Mouse (Mus musculus): ENCODE results near the gene Hcrtr2. TPM values are rescaled to one million over a fixed set of nuclear protein-coding genes. Genes with fewer than 3 reads are reported as not detected.

The Hcrtr2 gene
- polyA plus RNA-seq, 1 experiment from 2014 or later = not detected

- DNase-seq (ENCODE audit: low spot score) (no peak), ATAC-seq (replicated peaks; ENCODE audit: low FRiP score) (no peak)
- Histone ChIP-seq H3K9ac (ENCODE audit: low read depth, low read length) (no peak overlapping the region), H3K36me3 (ENCODE audit: control insufficient read depth, insufficient read depth, low read length) (no peaks in the 10 kb centered on the region), H3K27ac (ENCODE audit: low read depth, low read length) (no peak overlapping the region), H3K9me3 (ENCODE audit: control insufficient read depth, low read length) (no peaks in the 10 kb centered on the region), H3K4me1 (replicated peaks; ENCODE audit: control insufficient read depth, insufficient read depth, low read length) (no peaks in the 10 kb centered on the region), H3K4me2 (no peak overlapping the region), H3K27me3 (replicated peaks; ENCODE audit: control insufficient read depth, insufficient read depth, low read length) (no peaks in the 10 kb centered on the region), H3K4me3 (ENCODE audit: low read depth, low read length) (no peak overlapping the region)
- WGBS = 73% methylated on average over 4 of the region's 4 CpGs
Observed at GRCm38 (mm10) chr9:76217178-76217975, 106.3 kb downstream of the Hcrtr2 start.

DNA sequence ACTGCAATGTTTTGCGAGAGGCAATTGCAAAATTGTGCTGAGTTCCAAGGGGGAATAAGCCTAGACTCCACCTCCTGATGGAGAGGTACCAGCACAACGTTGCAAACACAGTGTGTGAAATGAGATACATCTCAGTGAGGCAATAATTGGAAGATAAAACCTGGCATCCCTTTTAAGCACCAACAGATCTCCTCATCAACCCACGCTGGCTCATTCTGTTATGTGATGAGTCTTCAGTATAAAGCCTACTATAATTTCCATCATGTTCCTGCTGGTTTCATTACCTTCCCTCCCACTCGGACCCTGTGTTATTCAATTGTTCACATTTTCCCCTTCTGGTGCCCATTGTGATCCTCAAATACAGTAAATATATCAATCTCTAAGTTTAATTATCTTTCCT, 109.0 kb downstream of the Hcrtr2 start:
- Histone ChIP-seq H3K4me2 (no peak overlapping the region), H3K4me3 (ENCODE audit: low read depth, low read length) (no peak overlapping the region), H3K9ac (ENCODE audit: low read depth, low read length) (no peak overlapping the region), H3K27ac (ENCODE audit: low read depth, low read length) (no peak overlapping the region), H3K9me3 (ENCODE audit: control insufficient read depth, low read length) (no peaks in the 10 kb centered on the region), H3K27me3 (replicated peaks; ENCODE audit: control insufficient read depth, insufficient read depth, low read length) (no peaks in the 10 kb centered on the region), H3K36me3 (ENCODE audit: control insufficient read depth, insufficient read depth, low read length) (no peaks in the 10 kb centered on the region), H3K4me1 (replicated peaks; ENCODE audit: control insufficient read depth, insufficient read depth, low read length) (no peaks in the 10 kb centered on the region)
- no peak for ATAC-seq (replicated peaks; ENCODE audit: low FRiP score)
- WGBS = 70% methylated on average over 4 of the region's 4 CpGs
- no peak for DNase-seq (ENCODE audit: low spot score)

DNA sequence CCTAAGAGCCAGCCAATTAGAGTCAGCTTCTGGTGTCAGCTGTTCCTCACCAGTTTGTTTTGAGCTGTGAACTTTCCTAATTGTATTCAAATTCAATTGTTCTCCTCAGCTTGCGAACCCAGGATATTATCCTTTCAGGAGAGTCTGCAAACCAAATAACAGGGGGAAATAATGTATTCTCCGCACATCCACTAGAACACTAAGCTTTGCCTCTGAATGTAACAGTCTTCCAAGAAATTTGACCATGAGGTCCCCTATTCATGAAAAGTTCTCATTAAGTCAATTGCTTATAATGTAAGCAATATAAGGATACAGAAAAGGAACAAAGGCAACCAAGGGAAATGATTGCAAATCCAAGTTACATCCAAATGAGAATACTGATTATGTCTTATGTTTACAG, 110.1 kb downstream of the Hcrtr2 start, which contains the start of gene Gfral:
Gene Gfral, minus strand, starts transcription at position 101 of the 400 bp plus-strand sequence.
- Histone ChIP-seq H3K27me3 (replicated peaks; ENCODE audit: control insufficient read depth, insufficient read depth, low read length) (no peaks in the 10 kb centered on the region), H3K27ac (ENCODE audit: low read depth, low read length) (no peak within 1 kb of the TSS), H3K4me1 (replicated peaks; ENCODE audit: control insufficient read depth, insufficient read depth, low read length) (no peaks in the 10 kb centered on the region), H3K4me3 (ENCODE audit: low read depth, low read length) (no peak within 1 kb of the TSS), H3K36me3 (ENCODE audit: control insufficient read depth, insufficient read depth, low read length) (no peaks in the 10 kb centered on the region), H3K4me2 (no peak within 1 kb of the TSS), H3K9me3 (ENCODE audit: control insufficient read depth, low read length) (no peaks in the 10 kb centered on the region), H3K9ac (ENCODE audit: low read depth, low read length) (no peak within 1 kb of the TSS)
- ATAC-seq (replicated peaks; ENCODE audit: low FRiP score) (no peak), DNase-seq (ENCODE audit: low spot score) (no peak)
- whole genome bisulfite sequencing = 81% methylated on average over 2 of the region's 2 CpGs

DNA sequence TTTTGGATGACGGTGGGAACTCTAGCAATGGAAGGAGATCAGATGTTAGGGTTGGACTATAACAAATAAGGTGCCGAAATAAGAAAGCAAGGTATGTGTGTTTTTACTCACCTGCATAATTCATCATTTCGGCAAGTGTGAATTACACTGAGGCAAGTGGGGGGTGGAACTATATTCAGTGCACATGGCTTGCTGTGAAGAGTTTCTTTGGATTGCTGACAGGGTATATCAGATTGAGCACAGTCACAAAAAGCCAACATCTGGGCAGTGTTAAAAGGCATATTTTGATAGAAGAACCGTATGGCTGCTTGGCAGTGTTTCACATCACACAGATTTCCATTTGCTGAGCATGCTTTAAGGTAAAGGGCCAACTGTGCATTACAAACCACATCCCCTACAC, 126.7 kb downstream of the Hcrtr2 start:
- ATAC-seq (replicated peaks; ENCODE audit: low FRiP score) (no peak), DNase-seq (ENCODE audit: low spot score) (no peak)
- no peak overlapping the region for H3K27ac ChIP-seq (ENCODE audit: low read depth, low read length)
- H3K27me3 ChIP-seq (replicated peaks; ENCODE audit: control insufficient read depth, insufficient read depth, low read length) = no peaks in the 10 kb centered on the region
- H3K9me3 ChIP-seq (ENCODE audit: control insufficient read depth, low read length) = no peaks in the 10 kb centered on the region
- no peaks in the 10 kb centered on the region for H3K36me3 ChIP-seq (ENCODE audit: control insufficient read depth, insufficient read depth, low read length)
- no peak overlapping the region for H3K9ac ChIP-seq (ENCODE audit: low read depth, low read length)
- no peak overlapping the region for H3K4me3 ChIP-seq (ENCODE audit: low read depth, low read length)
- no peaks in the 10 kb centered on the region for H3K4me1 ChIP-seq (replicated peaks; ENCODE audit: control insufficient read depth, insufficient read depth, low read length)
- no peak overlapping the region for H3K4me2 ChIP-seq
- 79% methylated on average over 4 of the region's 4 CpGs for WGBS

DNA sequence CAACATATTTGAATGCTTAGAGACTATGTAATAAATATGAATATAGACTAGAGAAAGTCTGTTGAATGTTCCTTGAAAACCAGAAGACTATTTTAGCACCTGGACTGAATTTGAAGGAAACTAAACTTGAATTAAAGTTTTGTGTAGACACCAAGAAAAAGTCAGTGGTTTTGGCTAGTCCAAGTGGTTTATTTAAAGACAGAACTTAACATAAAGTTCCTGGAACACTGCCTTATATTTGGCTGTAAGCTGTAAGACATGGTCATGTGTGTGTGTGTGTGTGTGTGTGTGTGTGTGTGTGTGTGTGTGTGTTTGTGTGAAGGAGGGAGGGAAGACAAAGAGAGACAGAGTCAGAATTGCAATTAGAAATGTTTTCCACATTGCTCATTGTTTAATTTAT, 144.4 kb downstream of the Hcrtr2 start:
- no peaks in the 10 kb centered on the region for H3K27me3 ChIP-seq (replicated peaks; ENCODE audit: control insufficient read depth, insufficient read depth, low read length)
- no peaks in the 10 kb centered on the region for H3K9me3 ChIP-seq (ENCODE audit: control insufficient read depth, low read length)
- no peak for DNase-seq (ENCODE audit: low spot score)
- no peak for ATAC-seq (replicated peaks; ENCODE audit: low FRiP score)
- no peak overlapping the region for H3K4me2 ChIP-seq
- no peak overlapping the region for H3K27ac ChIP-seq (ENCODE audit: low read depth, low read length)
- H3K9ac ChIP-seq (ENCODE audit: low read depth, low read length) = no peak overlapping the region
- H3K4me3 ChIP-seq (ENCODE audit: low read depth, low read length) = no peak overlapping the region
- no peaks in the 10 kb centered on the region for H3K36me3 ChIP-seq (ENCODE audit: control insufficient read depth, insufficient read depth, low read length)
- H3K4me1 ChIP-seq (replicated peaks; ENCODE audit: control insufficient read depth, insufficient read depth, low read length) = no peaks in the 10 kb centered on the region

Other genes with a start within 250 kb of the Hcrtr2 start
- gene Gfral, start 110.2 kb downstream of the Hcrtr2 start, polyA plus RNA-seq (2014; fragmentation: Nextera tagmentation; extraction: Ambion mirVana) = not detected in 2 replicates
- gene Fam83b, start 243.3 kb upstream of the Hcrtr2 start, polyA plus RNA-seq (2014; fragmentation: Nextera tagmentation; extraction: Ambion mirVana) = 0.04 and 0.16 TPM in 2 replicates